Mouse (Mus musculus) neural tube, postnatal 0 days (tissue): Measurements from ENCODE around the gene Gm9513. TPM values are rescaled to one million over a fixed set of nuclear protein-coding genes. Genes with fewer than 3 reads are reported as not detected.

Experiments used
- polyA plus RNA-seq: library from polyadenylated mRNA; unstranded; fragments of >200 nt; fragmentation: Nextera tagmentation; extraction: Ambion mirVana; gene quantifications from 2 replicates; pipeline ENCODE4 v1.2.1, GENCODE M21; 2015

Gene Gm9513
- polyA plus RNA-seq = not detected in 2 replicates

DNA sequence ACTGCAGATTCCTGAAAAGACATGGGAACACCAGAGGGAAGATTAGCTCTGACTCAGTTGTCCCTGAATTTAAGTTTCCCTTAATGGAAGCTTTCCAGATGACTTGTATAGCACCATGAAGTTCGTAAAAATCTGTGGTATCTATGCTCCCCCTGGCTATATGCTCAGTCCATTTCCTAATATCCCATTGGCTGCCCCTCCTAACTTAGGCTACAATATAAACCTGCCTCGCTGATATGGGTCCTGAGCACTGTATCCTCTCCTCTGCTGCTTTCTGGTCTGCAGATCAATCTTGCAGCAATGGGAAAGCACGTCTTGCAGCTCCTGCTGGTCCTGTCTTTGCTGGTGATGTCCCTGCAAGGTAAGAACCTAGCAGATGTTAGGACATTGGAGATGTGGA is at the start of gene Gm9513:
TSS of gene Gm9513 (plus strand) at position 301 of the 400 bp plus-strand sequence.

DNA sequence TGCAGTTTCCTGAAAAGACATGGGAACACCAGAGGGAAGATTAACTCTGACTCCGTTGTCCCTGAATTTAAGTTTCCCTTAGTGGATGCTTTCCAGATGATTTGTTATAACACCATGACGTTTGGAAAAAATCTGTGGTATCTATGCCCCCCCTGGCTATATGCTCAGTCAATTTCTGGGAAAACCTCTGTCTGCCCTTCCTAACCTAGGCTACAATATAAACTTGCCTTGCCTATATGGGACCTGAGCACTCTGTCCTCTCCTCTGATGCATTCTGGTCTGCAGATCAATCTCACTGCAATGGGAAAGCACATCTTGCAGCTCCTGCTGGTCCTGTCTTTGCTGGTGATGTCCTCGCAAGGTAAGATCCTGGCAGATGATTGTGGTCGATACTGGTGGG is 43.9 kb upstream of the Gm9513 start, which contains the start of gene Gm7257:
TSS of gene Gm7257 (plus strand) at position 301 of the 400 bp plus-strand sequence.

Other genes starting within 250 kb of the Gm9513 start
- gene Gm7257, start 43.8 kb upstream of the Gm9513 start, polyA plus RNA-seq = not detected in 2 replicates
- not detected in 2 replicates for gene Gm5615, start 66.3 kb downstream of the Gm9513 start, polyA plus RNA-seq
- gene Gm17689, start 107.0 kb downstream of the Gm9513 start, polyA plus RNA-seq = not detected in 2 replicates
- gene A630095E13Rik, start 167.7 kb downstream of the Gm9513 start, polyA plus RNA-seq = not detected in 2 replicates
- gene Acrv1, start 217.6 kb downstream of the Gm9513 start, polyA plus RNA-seq = not detected in 2 replicates